ENCODE assay signal across 14 mouse cellular contexts in genomic region chr16:87726369-87726768, GRCm38 (mm10). TPM values are rescaled to one million over a fixed set of nuclear protein-coding genes. Genes with fewer than 3 reads are reported as not detected.
DNase-seq lines count a peak whose midpoint lies in the region; ATAC-seq and TF ChIP-seq lines count a peak whose summit lies in the region.
"Had no signal": no experiment of that assay in that cellular context is flagged by ENCODE, and none has a peak within 500 bp of the region (broad histone marks: within the 10 kb centered on the region; RNA-seq: fewer than 3 reads in every experiment).

No protein-coding gene starts in this region.

- no peaks in the 10 kb centered on the region for H3K4me1 ChIP-seq in limb, embryonic 15.5 days
- no peaks in the 10 kb centered on the region for H3K4me1 ChIP-seq in limb, embryonic 10.5 days
- H3K4me1 ChIP-seq in E14TG2a.4 (replicated peaks; ENCODE audit: low read depth, low read length), result peaks cover 46% of the 10 kb centered on the region
- H3K4me1 ChIP-seq in bone marrow, adult 2 months (ENCODE audit: control insufficient read depth, insufficient read depth, low read length), result no peaks in the 10 kb centered on the region; the same call in none of the 2 replicates
- no peaks in the 10 kb centered on the region for H3K4me1 ChIP-seq in intestine, postnatal 0 days (replicated peaks; ENCODE audit: control insufficient read depth, insufficient read depth, low read length)

- 0 out of 2 replicates have a peak overlapping the region, but pooled peaks have one; percentile 17 for H3K27ac ChIP-seq in limb, embryonic 15.5 days
- H3K27ac ChIP-seq in limb, embryonic 10.5 days, result no peak overlapping the region
- 0 out of 2 replicates have a peak overlapping the region, but pooled peaks have one; percentile 29 for H3K27ac ChIP-seq in bone marrow, adult 2 months (ENCODE audit: control insufficient read depth, insufficient read depth, low read depth, low read length, poor library complexity)
- peak overlapping the region; percentile 35; the same call in 1 of the 2 replicates for H3K27ac ChIP-seq in intestine, postnatal 0 days (ENCODE audit: low read depth, low read length)
- no peak overlapping the region for H3K27ac ChIP-seq in gastrocnemius, adult 2 months
- H3K27ac ChIP-seq: neural tube, embryonic 15.5 days had no signal

- no peak for TF ChIP-seq POLR2A in bone marrow, adult 2 months (IDR thresholded peaks at IDR 0.05; ENCODE audit: borderline replicate concordance, control insufficient read depth, low read depth, low read length)

- peaks cover 59% of the 10 kb centered on the region for H3K36me3 ChIP-seq in limb, embryonic 15.5 days
- H3K36me3 ChIP-seq in limb, embryonic 10.5 days, result peaks cover 87% of the 10 kb centered on the region
- H3K36me3 ChIP-seq in E14TG2a.4 (ENCODE audit: insufficient read depth, low read length), result peaks cover 51% of the 10 kb centered on the region
- peaks cover 76% of the 10 kb centered on the region for H3K36me3 ChIP-seq in intestine, postnatal 0 days (ENCODE audit: control insufficient read depth, insufficient read depth)

- no peaks in the 10 kb centered on the region for H3K9me3 ChIP-seq in limb, embryonic 15.5 days
- H3K9me3 ChIP-seq in limb, embryonic 10.5 days (replicated peaks), result no peaks in the 10 kb centered on the region
- H3K9me3 ChIP-seq in E14TG2a.4 (ENCODE audit: low read length), result no peaks in the 10 kb centered on the region
- H3K9me3 ChIP-seq in intestine, postnatal 0 days (ENCODE audit: control insufficient read depth), result no peaks in the 10 kb centered on the region
- H3K9me3 ChIP-seq: neural tube, embryonic 15.5 days had no signal

- no peak overlapping the region for H3K4me2 ChIP-seq in limb, embryonic 15.5 days
- H3K4me2 ChIP-seq in intestine, postnatal 0 days (replicated peaks; ENCODE audit: low read depth), result no peak overlapping the region
- H3K4me2 ChIP-seq: neural tube, embryonic 15.5 days had no signal

- H3K9ac ChIP-seq in limb, embryonic 15.5 days, result no peak overlapping the region
- no peak overlapping the region for H3K9ac ChIP-seq in intestine, postnatal 0 days (ENCODE audit: low read depth, low read length)
- H3K9ac ChIP-seq: neural tube, embryonic 15.5 days had no signal

- H3K27me3 ChIP-seq in limb, embryonic 15.5 days, result no peaks in the 10 kb centered on the region
- no peaks in the 10 kb centered on the region for H3K27me3 ChIP-seq in limb, embryonic 10.5 days (ENCODE audit: low read depth, poor library complexity, severe bottlenecking)
- no peaks in the 10 kb centered on the region for H3K27me3 ChIP-seq in E14TG2a.4 (ENCODE audit: insufficient read depth, low read length)
- H3K27me3 ChIP-seq in intestine, postnatal 0 days (replicated peaks; ENCODE audit: control insufficient read depth, insufficient read depth, low read length), result no peaks in the 10 kb centered on the region
- H3K27me3 ChIP-seq: neural tube, embryonic 15.5 days had no signal

- TF ChIP-seq CTCF in E14TG2a.4 (conservative IDR thresholded peaks at IDR 0.05; ENCODE audit: low read length), result no peak
- no peak for TF ChIP-seq CTCF in bone marrow, adult 2 months (IDR thresholded peaks at IDR 0.05; ENCODE audit: control insufficient read depth, insufficient read depth, low read length)
- no peak for TF ChIP-seq CTCF in intestine, postnatal 0 days (IDR thresholded peaks at IDR 0.05; ENCODE audit: low read depth)
- TF ChIP-seq CTCF in gastrocnemius, adult 2 months (IDR thresholded peaks at IDR 0.05), result no peak

- WGBS in limb, embryonic 15.5 days, result 78% methylated on average over 6 of the region's 6 CpGs
- 92% methylated on average over 6 of the region's 6 CpGs for WGBS in limb, embryonic 10.5 days
- WGBS in bone marrow, adult 2 months, result 44% methylated on average over 6 of the region's 6 CpGs
- 60% methylated on average over 6 of the region's 6 CpGs for WGBS in intestine, postnatal 0 days

- intact Hi-C loops in gastrocnemius, adult 2 months (cut with DNase I), result no loop called here

- no peak for DNase-seq in limb, embryonic 10.5 days (ENCODE audit: low spot score)
- no peak for DNase-seq in gastrocnemius, adult 2 months
- DNase-seq in kidney, postnatal 14 days, result no peak
- DNase-seq: adrenal gland, postnatal 36 days; cerebellum, postnatal 36 days; kidney, adult 11 months; kidney, postnatal 4 days; right cerebral cortex, adult 18-20 months had no signal

- no peak for ATAC-seq in limb, embryonic 15.5 days (ENCODE audit: insufficient number of reproducible peaks, low FRiP score, low TSS enrichment, low read depth)
- peak; percentile 5; the same call in 1 of the 2 replicates for ATAC-seq in intestine, postnatal 0 days
- ATAC-seq: forebrain, embryonic 14.5 days had no signal

- H3K4me3 ChIP-seq in limb, embryonic 15.5 days, result no peak overlapping the region
- H3K4me3 ChIP-seq in limb, embryonic 10.5 days, result no peak overlapping the region
- peak overlapping the region; percentile 51; the same call in 1 of the 2 replicates for H3K4me3 ChIP-seq in E14TG2a.4 (replicated peaks; ENCODE audit: low read length)
- H3K4me3 ChIP-seq in bone marrow, adult 2 months (replicated peaks; ENCODE audit: control insufficient read depth, low read depth, low read length), result no peak overlapping the region
- H3K4me3 ChIP-seq in intestine, postnatal 0 days (ENCODE audit: low read depth, low read length), result no peak overlapping the region
- H3K4me3 ChIP-seq in gastrocnemius, adult 2 months, result no peak overlapping the region
- H3K4me3 ChIP-seq: neural tube, embryonic 15.5 days had no signal

RNA-seq across cellular contexts. Expression of gene Bach1, which starts 27.6 kb away (rescaled TPM):
- polyA plus RNA-seq in limb, embryonic 15.5 days (2015; fragmentation: Nextera tagmentation; extraction: Ambion mirVana), result 15.5 and 15.6 TPM in 2 replicates
- polyA plus RNA-seq in limb, embryonic 10.5 days (2016; fragmentation: Nextera tagmentation; extraction: Ambion mirVana), result 12.5 and 15.4 TPM in 2 replicates
- polyA plus RNA-seq in bone marrow, adult 2 months (2011; ENCODE audit: insufficient read depth, insufficient read length, low replicate concordance, missing spikeins), result 7.0 and 14.9 TPM in 2 replicates
- 21.3 and 22.8 TPM in 2 replicates for polyA plus RNA-seq in intestine, postnatal 0 days (2015; fragmentation: Nextera tagmentation; extraction: Ambion mirVana)
- total RNA-seq in gastrocnemius, adult 2 months (2021), result 10 to 100 TPM; 18.0 to 28.2 TPM

Comparison
In these comparisons a context has a peak if more than half of its experiments do, and no peak if none do; other contexts are left out.
1. H3K27ac ChIP-seq: peak in limb, embryonic 15.5 days (single experiment), bone marrow, adult 2 months (single experiment) and intestine, postnatal 0 days (single experiment); none in limb, embryonic 10.5 days (single experiment) and gastrocnemius, adult 2 months (single experiment).